Mouse (Mus musculus): ENCODE measurements at regions not wholly inside any gene's neighbourhood (a gene's known extent, or its start where the extent isn't known, plus 50 kb on each side); places are given as distances from the start of the nearest gene placed in this dataset.
"Not testable (repeated sequence)": the region's sequence is repeated elsewhere in the genome, so short reads cannot be mapped to it uniquely, and the experiment has no call there.

DNA sequence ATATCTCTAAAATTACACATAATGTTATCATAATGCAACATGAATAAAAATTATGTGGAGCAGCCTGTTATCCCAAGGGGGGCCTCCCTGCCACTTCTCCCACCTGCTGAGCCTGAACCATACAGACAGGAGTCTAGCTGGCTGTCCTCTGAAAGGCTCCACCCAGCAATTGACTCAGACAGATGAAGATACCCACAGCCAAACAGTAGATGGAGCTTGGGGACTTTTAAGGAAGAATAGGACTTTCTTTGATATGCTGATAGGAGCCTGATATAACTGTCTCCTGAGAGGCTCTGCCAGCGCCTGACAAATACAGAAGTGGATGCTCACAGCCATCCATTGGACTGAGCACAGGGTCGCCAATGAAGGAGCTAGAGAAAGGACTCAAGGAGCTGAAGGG lies 468.4 kb downstream of the Dad1 start:
- DNase-seq = not testable (repeated sequence)

DNA sequence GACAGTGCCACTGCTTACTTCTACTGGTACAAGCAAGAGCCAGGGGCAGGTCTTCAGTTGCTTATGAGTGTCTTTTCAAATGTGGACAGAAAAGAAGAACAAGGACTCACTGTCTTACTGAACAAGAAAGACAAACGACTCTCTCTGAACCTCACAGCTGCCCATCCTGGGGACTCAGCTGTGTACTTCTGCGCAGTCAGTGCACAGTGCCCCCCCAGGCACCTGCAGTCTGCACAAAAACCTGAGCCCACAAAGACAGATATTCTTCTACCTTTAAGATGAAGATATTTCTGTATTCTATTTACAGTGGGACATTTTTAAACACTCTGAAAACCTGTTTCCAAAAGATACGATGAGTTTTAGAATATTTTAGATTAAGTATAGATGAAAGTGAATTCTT lies 476.5 kb downstream of the Dad1 start:
- DNase-seq = no peak

DNA sequence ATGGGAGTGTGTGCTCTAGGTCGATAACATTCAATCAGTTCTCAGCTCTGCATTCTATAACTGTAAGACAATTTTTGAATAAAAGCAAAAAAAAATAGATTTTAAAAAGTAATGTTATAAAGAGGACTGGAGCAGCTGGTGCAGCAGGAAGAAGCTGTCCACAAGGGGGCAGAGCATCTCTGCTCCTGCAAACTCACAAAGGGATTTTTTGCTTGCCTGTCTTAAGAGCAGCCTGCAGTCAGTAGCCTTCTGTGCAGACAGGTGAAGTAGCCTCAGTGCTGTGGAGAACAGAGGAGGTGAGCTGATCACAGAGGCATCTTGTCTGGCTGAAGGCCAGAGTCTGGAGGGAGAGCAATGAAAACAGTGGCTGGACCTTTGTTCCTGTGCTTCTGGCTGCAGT lies 477.2 kb downstream of the Dad1 start:
- peak; percentile 10 to 48 for DNase-seq

DNA sequence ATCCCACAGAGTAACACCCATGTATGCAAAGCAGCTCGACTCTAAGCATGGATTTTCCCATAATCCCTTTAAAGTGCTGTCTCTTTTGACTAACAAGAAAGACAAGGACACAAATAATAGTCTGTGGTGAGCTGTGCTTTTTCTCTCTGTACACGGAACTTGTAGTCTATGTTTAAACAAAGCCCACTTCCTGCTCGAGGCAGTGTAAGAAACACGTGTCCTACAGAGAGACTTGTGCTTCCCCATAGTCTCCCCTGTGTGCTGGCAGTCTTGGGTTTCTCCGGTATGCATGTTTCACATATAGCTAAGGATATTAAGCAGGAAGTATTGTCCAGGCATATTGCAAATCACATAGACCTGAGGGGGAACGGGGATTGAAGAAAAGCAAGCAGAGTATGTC lies 487.4 kb downstream of the Dad1 start:
- DNase-seq = not testable (repeated sequence)

DNA sequence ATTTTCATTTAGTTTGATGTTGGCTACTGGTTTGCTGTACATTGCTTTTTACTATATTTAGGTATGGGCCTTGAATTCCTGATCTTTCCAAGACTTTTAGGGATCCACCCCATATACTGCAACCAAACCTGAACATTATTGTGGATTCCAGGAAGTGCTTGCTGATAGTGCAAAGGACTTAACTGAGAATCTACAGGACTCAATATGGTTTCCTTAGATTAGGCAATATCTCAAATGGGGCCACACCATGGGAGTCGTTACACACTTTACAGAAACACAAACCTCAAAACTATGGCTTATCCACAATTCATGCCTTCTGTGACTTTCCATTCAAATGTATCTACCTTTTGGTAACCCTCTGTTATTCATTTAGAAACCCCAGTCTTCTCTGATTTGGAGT lies 488.0 kb downstream of the Dad1 start:
- DNase-seq = not testable (repeated sequence)

DNA sequence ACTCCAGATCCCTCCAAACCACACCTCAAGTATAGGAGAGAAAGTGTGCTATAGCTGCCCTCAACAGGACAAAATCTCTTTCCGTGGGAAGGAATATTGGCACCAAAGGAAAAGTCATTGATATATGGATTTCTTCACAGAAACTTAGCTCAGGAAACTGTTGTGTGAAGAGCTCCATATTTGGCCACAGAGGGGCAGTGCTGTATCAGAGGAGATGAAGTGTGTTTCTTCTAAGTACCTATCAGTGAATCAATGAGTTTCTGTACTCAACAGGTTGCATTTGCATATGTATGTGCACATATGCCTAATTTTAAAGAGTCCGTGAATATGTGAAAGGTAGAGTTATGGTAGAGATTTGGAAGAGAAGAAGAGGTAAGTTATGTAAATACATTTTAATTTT lies 493.3 kb downstream of the Dad1 start:
- DNase-seq = not testable (repeated sequence)

DNA sequence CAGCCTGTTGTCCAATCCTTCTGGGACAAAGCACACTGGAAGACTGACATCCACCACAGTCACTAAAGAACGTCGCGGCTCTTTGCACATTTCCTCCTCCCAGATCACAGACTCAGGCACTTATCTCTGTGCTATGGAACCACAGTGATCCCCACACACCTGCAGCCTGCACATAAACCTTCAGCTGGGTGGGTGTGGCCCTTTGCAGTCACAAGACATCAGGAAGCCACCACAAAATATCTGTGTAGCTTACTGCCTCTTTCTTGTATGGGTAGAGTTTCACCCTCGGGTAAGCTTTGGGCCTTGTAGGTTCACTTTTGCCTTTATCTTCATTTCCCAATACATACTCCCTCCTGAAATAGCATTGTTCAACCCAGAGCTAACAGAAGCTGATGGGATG lies 496.1 kb downstream of the Dad1 start:
- not testable (repeated sequence) for DNase-seq

DNA sequence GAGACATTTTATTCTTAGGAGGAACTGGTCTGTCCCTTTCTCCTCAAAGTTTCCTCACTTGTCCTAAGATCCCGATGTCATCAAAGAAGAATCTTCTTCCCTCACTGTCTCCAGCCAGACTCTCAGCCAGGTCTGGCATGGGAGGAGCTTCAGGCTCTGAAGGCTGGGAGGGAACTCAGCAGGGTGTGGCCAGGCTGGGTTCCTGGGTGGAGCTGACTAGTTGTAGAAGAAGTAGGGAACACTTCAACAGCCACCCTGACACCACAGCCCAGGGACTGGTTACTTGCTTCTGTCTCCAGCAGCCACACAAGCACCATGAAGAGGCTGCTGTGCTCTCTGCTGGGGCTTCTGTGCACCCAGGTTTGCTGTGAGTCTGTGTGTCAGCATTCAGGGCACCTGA lies 496.8 kb downstream of the Dad1 start:
- not testable (repeated sequence) for DNase-seq

DNA sequence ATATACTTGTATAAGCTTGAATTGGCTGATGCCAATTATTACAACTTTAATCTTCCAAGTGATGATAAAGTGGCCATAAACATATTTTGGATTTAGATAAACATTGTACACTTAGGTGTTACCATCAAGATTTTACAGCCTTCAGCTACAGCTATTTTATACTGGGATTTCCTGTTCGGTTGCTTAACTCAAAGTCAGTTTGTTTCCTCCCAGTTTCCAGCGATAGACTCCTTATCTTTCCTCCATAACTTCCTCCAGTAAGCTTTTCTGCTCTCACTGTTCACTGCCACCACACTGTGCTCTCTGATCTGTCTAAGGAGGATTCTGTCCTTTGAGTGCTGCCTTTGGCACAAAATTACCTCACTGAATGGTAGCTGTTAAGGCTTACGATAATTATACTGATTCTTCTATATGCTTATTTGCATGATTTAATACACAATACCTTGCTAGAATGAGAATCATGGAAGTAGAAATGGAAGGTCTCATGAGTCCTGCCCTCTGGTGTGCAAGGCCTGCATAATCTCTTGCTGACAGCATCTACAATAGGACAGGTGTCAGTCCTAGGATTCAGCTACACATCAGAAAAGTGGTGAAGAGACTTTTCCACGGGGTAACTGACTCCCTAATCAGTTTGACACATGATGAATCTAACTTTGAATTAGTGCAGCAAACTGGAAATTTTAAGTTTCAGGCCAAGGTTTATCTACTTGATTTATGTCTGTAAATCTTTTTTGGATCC lies 503.0 kb downstream of the Dad1 start:
- DNase-seq = no peak

DNA sequence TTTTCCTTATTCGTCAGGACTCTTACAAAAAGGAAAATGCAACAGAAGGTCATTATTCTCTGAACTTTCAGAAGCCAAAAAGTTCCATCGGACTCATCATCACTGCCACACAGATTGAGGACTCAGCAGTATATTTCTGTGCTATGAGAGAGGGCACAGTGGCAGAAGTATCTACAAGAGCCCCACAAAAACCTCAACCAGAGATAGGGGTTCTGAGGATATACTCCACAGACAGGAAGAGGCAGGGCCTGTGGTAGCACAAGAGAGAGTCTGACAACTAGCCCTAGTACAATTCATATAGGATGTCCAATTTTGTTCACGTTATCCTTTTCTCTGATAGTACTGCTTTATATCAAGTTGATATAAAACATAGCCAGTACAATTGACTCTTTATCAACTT lies 510.4 kb downstream of the Dad1 start:
- DNase-seq = not testable (repeated sequence)

DNA sequence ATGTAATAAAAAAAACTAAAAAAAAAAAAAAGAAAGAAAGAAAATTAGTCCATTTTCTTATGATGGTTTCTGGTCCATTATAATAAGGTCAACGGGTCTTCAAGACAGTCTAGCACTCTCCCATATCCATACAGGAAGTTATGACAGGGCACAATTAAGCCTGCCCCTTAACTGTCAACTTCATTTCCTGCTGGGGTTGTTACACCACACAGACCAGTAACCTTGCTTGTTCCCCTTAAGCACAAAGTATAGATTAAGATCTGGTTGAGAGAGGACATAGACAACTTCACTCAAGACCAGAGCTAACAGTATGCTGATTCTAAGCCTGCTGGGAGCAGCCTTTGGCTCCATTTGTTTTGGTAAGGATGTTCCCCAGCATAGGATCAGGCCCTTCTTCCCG lies 511.0 kb downstream of the Dad1 start:
- not testable (repeated sequence) for DNase-seq

DNA sequence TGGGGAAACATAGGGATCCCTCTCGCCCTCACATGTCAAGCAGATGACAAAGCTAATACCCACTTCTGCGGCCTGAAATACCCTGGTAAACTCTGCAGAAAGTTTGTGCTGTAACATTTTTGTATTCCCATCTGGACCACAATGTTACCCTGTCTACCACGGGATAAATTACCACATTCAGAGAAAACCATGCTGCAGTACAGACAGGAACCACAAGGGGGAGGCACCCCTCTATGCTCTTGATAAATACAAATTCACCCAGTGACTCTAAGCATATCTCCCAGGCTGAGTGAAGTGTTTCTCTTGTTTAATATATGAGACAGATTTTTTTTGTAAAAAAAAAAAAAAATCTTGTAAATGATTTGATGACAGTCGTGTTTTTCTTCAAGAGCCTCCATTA lies 512.7 kb downstream of the Dad1 start:
- peak; percentile 3 to 36 for DNase-seq

DNA sequence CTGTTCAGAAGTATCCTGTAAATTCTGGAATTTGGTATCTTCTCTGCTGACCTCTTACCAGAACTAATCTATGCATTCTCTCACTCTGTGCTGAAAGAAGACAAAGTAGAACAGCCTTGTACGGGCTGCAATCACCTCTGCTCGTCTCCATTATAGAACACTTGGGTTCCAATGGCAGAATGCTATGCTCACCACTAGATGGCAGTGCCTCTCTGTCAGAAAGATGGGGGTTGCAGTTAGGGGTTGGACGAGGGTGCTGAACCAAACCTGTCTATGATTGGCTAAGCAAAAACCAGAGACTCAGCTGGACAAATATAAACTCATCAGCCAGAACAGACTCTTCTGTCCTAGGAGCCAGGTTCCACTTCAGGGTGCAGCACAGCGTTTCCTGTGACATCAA lies 515.9 kb downstream of the Dad1 start:
- not testable (repeated sequence) for DNase-seq

DNA sequence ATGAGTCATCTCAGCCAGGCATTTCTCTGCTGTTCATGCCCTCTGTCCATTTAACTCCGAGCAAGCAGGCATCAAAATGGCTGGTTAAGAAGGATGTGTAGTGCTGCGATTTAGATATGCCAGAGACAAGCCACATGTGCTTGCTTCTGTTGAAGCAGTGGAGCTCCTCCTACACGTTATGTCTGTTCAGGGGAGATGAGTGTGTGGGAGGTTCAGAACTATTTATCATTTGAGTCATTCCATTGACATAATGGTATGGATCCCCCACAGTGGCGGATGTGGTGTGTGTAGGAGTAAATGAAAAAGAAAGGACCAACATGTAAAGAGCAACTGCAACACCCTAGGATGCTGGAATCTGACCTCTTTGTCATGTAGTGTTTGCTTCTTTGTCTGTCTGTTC lies 517.6 kb downstream of the Dad1 start:
- DNase-seq = not testable (repeated sequence)

DNA sequence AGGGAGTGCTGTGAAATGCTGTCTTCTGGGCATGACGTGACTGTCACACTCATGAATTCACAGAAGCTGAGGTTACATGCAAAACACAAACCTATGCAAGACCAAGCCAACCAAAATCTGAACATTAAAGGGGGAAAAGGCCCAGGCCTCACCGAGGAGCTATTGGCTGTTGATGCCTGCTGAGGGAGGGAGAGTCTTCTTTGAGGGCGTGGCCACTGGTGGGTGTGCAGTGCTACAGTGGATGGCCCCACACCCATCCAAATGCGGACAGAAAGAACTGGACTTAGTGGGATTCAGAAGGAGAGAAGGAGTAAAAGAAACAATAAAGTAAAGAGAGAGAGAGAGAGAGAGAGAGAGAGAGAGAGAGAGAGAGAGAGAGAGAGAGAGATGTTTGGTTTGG lies 522.3 kb downstream of the Dad1 start:
- DNase-seq = not testable (repeated sequence)

DNA sequence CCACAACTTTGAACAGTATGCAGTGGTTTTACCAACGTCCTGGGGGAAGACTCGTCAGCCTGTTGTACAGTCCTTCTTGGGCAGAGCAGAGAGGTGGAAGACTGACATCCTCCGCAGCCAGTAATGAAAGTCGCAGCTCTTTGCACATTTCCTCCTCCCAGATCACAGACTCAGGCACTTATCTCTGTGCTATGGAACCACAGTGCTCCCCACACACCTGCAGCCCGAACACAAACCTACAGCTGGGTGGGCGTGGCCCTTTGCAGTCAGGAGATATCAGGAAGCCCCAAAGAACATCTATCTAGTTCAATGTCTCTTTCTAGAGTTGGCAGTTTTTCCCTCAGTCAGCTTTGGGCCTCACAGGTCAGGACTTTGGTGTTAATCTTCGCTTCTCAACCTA lies 524.0 kb downstream of the Dad1 start:
- DNase-seq = not testable (repeated sequence)

DNA sequence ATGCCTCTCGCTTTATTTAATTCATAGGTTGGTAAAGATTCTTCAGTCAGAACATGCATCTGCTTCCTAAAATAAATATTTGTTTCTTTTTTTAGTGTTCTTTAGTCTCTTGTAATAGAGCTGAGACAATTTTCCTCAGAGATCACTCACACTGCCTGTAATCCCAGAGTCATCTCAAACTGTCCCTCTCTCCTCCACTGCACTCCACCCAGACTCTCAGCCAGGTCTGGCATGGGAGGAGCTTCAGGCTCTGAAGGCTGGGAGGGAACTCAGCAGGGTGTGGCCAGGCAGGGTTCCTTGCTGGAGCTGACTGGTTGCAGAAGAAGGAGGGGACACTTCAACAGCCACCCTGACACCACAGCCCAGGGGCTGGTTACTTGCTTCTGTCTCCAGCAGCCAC lies 524.8 kb downstream of the Dad1 start:
- DNase-seq = not testable (repeated sequence)

DNA sequence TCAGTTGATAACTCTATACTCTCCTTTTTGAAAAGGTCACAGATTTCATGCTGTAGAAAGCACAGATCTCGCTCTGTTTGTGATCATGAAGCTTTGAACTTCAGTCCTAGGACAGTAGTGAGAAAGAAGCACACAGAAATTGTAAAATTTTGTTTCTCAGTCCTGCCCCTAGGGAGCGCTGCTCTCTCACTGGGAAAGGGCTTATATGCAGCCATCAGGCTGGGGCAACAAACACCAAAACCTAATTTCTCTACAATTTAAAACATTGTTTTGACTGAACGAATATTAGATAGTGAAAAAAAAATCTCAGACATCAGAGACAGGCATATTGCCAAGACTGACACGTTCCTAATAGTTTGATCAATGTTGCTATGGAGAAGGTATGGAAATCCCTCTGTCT lies 527.0 kb downstream of the Dad1 start:
- not testable (repeated sequence) for DNase-seq

DNA sequence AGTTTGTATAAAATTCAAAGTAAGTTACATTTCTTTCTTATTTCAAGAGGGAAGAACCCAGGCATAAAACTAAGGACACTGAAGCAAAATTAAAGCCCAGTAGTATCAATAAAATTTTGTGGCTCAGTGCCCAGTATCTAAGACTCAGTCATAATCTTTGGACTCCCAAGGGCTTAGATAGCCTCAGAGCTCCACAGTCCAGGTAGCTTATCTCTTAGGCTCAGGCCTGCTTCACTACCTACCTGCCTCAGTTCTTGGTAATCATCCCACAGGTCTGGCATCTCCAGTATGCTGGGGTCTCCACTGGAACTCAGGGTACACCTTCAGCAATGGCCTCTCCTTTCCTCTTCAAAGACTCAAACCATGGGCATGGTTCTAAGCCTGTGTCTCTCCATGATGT lies 530.3 kb downstream of the Dad1 start:
- not testable (repeated sequence) for DNase-seq

DNA sequence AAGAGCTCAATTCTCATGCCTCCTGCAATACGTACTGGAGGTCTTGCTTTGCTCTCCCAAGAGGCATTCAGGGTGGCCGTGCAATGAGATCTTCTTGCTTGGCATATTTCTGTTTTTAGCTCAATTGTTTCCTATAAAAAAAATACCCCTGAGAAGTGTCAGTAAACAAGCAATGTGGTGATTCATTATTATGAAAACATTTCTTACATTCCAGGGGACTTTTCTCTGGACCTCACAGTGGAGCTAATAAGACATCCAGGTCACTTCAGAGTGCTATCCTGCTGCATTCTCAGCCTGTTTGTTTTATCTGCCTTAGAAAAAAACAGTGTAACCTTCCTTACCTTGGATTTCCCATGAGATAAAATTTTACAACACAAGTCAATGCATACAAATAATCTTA lies 532.0 kb downstream of the Dad1 start:
- not testable (repeated sequence) for DNase-seq

DNA sequence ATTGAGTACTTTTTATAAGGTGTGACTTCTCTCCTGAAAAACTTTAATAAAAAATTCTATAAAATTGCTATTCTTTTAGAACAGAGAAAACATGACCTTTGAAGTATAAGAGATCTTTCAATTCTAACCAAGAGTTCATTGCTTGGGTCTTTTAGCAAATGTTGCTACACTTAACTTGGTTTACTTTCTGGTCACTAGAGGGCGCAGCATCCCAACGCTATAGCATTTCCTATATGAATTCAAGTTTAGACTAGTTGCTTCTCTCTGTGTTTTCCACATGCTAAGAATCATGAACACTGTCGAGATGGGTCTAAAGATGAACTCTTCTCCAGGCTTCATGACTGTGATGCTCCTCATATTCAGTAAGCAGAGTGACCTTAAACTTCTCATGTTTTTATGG lies 544.3 kb downstream of the Dad1 start:
- peak in 1 of 2 experiments; percentile 3 for DNase-seq

DNA sequence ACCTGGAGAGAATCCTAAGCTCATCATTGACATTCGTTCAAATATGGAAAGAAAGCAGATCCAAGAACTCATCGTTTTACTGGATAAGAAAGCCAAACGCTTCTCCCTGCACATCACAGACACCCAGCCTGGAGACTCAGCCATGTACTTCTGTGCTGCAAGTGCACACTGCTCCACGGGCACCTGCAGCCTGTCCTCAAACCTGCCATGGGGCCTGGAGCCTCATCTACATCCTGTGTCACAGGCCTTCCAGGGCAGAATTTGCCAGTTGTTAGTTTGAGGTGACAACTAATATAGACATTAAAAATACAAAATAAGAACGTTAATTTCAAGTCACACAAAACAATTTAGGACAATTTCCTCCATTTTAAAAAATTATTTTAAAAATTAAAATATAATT lies 549.6 kb downstream of the Dad1 start:
- DNase-seq = not testable (repeated sequence)

DNA sequence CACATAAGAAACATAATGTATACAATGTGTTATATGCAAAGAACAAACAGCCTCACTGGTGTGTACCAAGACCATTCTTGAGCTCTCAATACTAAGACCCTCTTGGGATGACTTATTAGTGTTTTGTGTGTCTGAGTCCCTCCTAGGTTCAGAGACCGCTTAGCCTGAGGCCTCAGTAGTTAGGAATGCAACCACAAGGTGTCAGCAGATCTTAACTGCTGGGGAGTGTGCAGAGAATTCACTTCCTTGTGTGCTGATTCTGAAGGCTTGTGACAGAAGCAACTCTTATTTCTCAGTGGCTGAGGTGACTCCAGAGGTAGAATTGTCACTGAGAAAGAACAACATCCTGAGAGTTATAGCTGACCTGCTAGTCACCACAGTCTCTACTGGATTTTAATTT lies 550.3 kb downstream of the Dad1 start:
- not testable (repeated sequence) for DNase-seq

DNA sequence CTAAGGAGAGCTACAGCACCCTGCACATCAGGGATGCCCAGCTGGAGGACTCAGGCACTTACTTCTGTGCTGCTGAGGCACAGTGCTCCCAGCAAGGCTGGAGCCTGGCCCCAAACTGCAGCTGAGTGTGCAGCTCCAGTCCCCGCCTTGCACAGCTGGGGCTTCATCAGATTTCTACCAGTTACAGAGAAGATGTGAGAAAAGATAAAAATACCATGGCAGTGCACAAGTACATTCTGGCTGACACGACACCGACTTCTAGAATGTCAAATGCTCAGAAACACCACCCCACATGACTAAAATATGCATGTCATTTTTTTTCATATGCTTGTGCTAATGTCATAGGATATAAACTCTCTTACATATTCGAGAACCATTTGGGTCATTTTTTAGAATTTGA lies 569.8 kb downstream of the Dad1 start:
- not testable (repeated sequence) for DNase-seq
